Mouse (Mus musculus) cortical plate, adult 2 months (tissue): ENCODE measurements around the gene Plxna4.

ENCODE experiments used
- CTCF ChIP-seq: fragments of 200-500 bp; IDR thresholded peaks from 2 replicates; pipeline ENCODE4 v1.5.1; 2011; ENCODE audit warnings: mild to moderate bottlenecking, control low read depth, low read length; ENCODE audit not compliant: insufficient read depth; ENCODE audit errors: extremely low read depth
- POLR2A ChIP-seq: fragments of 200-500 bp; IDR thresholded peaks from 2 replicates; pipeline ENCODE4 v1.6.1; 2011; ENCODE audit warnings: mild to moderate bottlenecking, low read length, control low read depth; ENCODE audit not compliant: insufficient read depth; ENCODE audit errors: extremely low read depth

DNA sequence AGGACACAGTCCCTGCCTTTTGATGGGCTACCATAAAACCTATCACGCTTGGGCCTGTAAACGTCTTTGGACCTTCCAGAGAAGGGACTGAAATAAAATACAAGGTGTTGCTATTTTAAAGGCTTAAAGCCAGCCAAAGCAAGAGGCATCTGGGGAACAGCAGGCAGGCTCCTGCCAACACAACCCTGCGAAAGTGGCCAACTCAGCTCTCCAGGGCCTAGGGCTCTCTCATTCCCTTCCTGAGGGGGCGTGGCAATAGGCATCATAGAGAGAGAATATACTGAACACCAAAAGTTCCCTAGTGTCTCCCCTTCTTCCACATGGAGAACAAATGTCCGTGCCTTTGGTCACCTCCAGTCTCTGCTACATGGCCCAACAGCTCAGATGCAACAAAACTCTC lies 89.9 kb downstream of the Plxna4 start:
- TF ChIP-seq CTCF (no peak), POLR2A (no peak)
